Mouse (Mus musculus) hindbrain, embryonic 14.5 days (tissue): ENCODE results near the gene Ass1. TPM values are rescaled to one million over a fixed set of nuclear protein-coding genes. Genes with fewer than 3 reads are reported as not detected.

Experiments used
- ATAC-seq: fragments of 200-750 bp; cut with Nextera tagmentation; 2 replicates; pipeline ENCODE4 v1.8.0; 2017; ENCODE audit warnings: moderate number of reproducible peaks, mild to moderate bottlenecking, moderate TSS enrichment, moderate library complexity; ENCODE audit not compliant: low FRiP score
- DNase-seq: peaks from one replicate; pipeline ENCODE4 v3.0.0-alpha.2; 2015; ENCODE audit warnings: low spot score
- H3K27ac ChIP-seq: fragments of 300-500 bp; sonication (generic); 2 replicates; pipeline ENCODE4 v1.5.1; 2014; ENCODE audit warnings: mild to moderate bottlenecking, moderate library complexity
- H3K27me3 ChIP-seq: fragments of 300-500 bp; sonication (generic); 2 replicates; pipeline ENCODE4 v1.6.1; 2014; ENCODE audit warnings: mild to moderate bottlenecking, low read length, mixed read lengths; ENCODE audit not compliant: control insufficient read depth, insufficient read depth
- H3K36me3 ChIP-seq: fragments of 300-500 bp; sonication (generic); replicated peaks from 2 replicates; pipeline ENCODE4 v1.6.1; 2014; ENCODE audit not compliant: control insufficient read depth, insufficient read depth
- H3K4me1 ChIP-seq: fragments of 300-500 bp; sonication (generic); replicated peaks from 2 replicates; pipeline ENCODE4 v1.6.1; 2014; ENCODE audit warnings: antibody characterized with exemption, low read length, mixed read lengths; ENCODE audit not compliant: control insufficient read depth, insufficient read depth
- H3K4me2 ChIP-seq: fragments of 300-500 bp; sonication (generic); replicated peaks from 2 replicates; pipeline ENCODE4 v1.6.1; 2014; ENCODE audit warnings: mild to moderate bottlenecking, moderate library complexity
- H3K4me3 ChIP-seq: fragments of 300-500 bp; sonication (generic); replicated peaks from 2 replicates; pipeline ENCODE4 v1.5.1; 2014; ENCODE audit warnings: mild to moderate bottlenecking, low read length
- H3K9ac ChIP-seq: fragments of 300-500 bp; sonication (generic); 2 replicates; pipeline ENCODE4 v1.6.1; 2014
- H3K9me3 ChIP-seq: fragments of 300-500 bp; sonication (generic); 2 replicates; pipeline ENCODE4 v1.6.1; 2016; ENCODE audit warnings: low read length; ENCODE audit not compliant: control insufficient read depth
- WGBS: fragments of 180-500 bp; shearing (Covaris S2); extraction: QIAGEN DNeasy Blood & Tissue Kit; methylation state at CpG from one replicate; pipeline ENCODE4 v1.1.7; 2014; 5-methylcytosine and 5-hydroxymethylcytosine counted together
- polyA plus RNA-seq: library from polyadenylated mRNA; unstranded; fragments of >200 nt; fragmentation: Nextera tagmentation; extraction: Ambion mirVana; gene quantifications from 2 replicates; pipeline ENCODE4 v1.2.1, GENCODE M21; 2014

The Ass1 gene
- polyA plus RNA-seq, 1 experiment from 2014 or later = 6.1 TPM

DNA sequence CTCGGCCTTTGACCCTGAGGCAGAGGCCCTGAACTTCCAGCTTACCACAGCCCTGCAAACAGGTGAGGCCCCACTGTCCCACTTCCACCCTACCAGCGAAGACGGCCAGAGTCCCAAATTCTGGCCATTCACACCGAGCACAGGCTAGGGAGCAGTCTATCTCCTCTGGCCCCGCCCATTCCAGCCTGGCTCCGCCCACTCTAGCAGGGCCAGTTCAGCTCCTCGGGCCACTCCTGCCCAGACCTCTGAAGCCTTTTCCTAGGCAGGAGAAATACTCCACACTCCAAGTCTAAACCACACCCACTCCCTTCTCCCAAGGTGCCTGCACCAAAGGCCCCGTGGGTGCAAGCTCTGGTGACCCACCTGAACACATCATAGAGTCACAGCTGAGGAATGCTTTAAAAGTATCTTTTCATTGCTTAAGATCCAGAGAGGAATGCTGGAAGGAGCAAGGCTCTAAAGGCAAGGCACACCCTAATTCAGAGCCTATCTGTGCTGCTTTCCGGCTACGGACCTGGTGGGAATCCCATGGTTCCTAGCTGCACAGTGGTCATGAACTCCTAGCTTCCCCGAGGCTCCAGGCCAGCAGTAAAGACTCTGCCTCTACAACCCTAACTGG lies 16.3 kb upstream of the Ass1 start:
- ATAC-seq (no peak), DNase-seq (no peak)
- no peaks in the 10 kb centered on the region for H3K36me3 ChIP-seq
- H3K4me1 ChIP-seq = peaks cover 17% of the 10 kb centered on the region
- peaks cover 19% of the 10 kb centered on the region for H3K27me3 ChIP-seq
- no peak overlapping the region for H3K4me3 ChIP-seq
- no peak overlapping the region for H3K4me2 ChIP-seq
- H3K9ac ChIP-seq = no peak overlapping the region
- 44% methylated on average over 11 of the region's 11 CpGs for WGBS
- H3K9me3 ChIP-seq = no peaks in the 10 kb centered on the region
- no peak overlapping the region for H3K27ac ChIP-seq

DNA sequence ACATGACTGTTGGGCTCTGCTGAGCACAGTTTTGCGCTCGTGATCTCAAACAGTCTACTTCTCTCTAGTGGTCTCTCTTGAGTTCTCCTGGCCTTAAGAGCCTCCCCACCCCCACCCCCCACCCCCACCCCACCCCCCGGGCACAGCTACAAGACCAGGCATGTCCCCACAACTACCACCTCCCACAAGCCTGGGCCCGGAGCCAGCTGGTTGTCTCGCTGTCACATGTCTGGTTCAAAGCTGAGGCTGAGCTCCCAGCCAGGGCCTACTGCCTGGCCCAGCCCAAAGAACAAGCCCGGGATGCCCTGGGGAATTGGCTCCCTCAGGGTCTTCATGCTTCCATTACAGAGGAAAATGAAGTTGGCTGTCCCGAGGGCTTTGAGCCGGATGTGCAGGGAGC lies 15.7 kb upstream of the Ass1 start:
- Histone ChIP-seq H3K4me1 (peaks cover 12% of the 10 kb centered on the region), H3K27ac (no peak overlapping the region), H3K9me3 (no peaks in the 10 kb centered on the region), H3K36me3 (no peaks in the 10 kb centered on the region), H3K4me2 (no peak overlapping the region), H3K27me3 (peaks cover 24% of the 10 kb centered on the region), H3K4me3 (no peak overlapping the region), H3K9ac (no peak overlapping the region)
- DNase-seq (no peak), ATAC-seq (no peak)
- 58% methylated on average over 8 of the region's 8 CpGs for WGBS

DNA sequence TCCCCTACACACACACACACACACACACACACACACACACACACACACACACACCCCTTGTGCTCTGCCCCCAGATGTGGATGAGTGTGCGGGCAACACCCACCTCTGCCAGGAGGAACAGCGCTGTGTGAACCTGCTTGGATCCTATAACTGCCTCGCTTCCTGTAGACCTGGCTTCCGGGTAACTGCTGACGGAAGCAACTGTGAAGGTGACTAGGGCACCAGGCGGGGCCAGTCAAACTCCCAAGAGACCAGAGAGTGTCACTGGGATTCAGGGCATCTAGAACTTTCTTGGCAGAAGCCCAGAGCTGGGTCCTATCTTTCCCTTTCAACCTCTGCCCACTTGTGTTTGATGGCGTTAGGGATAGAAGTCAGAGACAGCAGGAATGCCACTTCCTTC lies 14.6 kb upstream of the Ass1 start:
- Histone ChIP-seq H3K4me2 (no peak overlapping the region), H3K27me3 (peaks cover 36% of the 10 kb centered on the region), H3K4me3 (no peak overlapping the region), H3K36me3 (no peaks in the 10 kb centered on the region), H3K27ac (no peak overlapping the region), H3K9me3 (no peaks in the 10 kb centered on the region), H3K9ac (no peak overlapping the region), H3K4me1 (0 out of 2 replicates have a peak, but pooled peaks cover under 1% of the 10 kb centered on the region)
- DNase-seq (no peak), ATAC-seq (no peak)
- 86% methylated on average over 7 of the region's 7 CpGs for WGBS

DNA sequence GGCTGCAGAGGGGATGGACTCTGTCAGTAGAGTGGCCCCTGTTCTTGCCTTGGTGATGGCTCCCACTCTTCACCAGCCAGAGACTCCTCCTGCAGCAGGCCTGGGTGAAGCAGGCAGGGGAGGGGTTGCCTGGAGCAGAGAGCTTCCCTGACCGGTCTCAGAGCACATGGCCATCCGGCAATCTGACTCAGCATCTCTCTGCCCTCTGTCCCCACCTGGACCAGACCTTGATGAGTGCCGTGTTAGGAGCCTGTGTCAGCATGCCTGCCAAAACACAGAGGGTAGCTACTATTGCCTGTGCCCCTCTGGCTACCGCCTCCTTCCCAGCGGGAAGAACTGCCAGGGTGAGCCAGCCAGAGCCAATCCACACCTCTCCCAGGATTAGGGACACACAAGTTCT lies 11.5 kb upstream of the Ass1 start:
- Histone ChIP-seq H3K36me3 (no peaks in the 10 kb centered on the region), H3K4me3 (no peak overlapping the region), H3K27ac (no peak overlapping the region), H3K4me1 (no peaks in the 10 kb centered on the region), H3K27me3 (peaks cover 57% of the 10 kb centered on the region), H3K9ac (no peak overlapping the region), H3K9me3 (no peaks in the 10 kb centered on the region), H3K4me2 (no peak overlapping the region)
- DNase-seq = no peak
- ATAC-seq = no peak
- WGBS = 62% methylated on average over 5 of the region's 5 CpGs

DNA sequence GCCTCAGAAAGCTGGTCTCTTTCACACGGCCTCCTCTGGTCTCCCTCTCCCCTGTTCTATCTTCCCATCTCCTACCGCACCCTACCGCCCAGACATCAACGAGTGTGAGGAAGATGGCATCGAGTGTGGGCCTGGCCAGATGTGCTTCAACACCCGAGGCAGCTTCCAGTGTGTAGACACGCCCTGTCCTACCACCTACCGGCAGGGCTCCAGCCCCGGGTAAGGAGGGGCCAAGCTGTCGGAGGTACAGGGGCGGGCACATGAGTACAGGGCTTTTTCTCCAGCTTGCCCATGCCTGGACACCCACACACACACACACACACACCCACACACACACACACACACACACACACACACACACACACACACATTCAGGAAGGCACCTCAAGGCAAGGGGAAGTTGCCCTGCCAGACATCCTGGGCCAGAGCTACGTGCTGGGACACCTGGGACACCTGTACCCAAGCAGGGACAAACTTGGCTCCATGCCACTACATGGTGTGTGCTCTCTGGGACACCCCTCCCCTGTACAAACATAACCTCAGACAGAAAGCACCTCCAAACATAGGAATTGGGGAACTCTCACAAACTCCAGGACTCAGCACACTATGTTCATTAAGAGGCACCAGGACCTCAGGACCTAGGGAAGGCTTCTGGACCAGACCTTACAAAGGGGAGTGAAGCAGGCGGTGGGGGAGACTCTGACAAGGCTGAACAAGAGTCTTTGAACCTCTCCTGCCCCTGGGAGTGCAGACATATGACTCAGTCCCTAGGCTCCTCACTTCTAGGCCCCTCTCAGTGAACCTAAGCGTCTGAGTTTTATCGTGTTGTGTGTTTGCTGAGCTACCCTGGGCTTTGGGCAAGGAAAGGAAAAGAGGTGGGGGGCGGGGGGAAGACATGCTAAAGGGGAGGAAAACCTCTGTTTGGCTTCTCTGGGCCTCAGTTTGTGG lies 10.7 kb upstream of the Ass1 start:
- 40% methylated on average over 16 of the region's 16 CpGs for WGBS
- DNase-seq = no peak
- Histone ChIP-seq H3K9ac (no peak overlapping the region), H3K4me1 (no peaks in the 10 kb centered on the region), H3K4me3 (peak overlapping the region; percentile 38), H3K9me3 (no peaks in the 10 kb centered on the region), H3K27me3 (peaks cover 60% of the 10 kb centered on the region), H3K36me3 (no peaks in the 10 kb centered on the region), H3K4me2 (peak overlapping the region; percentile 72), H3K27ac (no peak overlapping the region)
- no peak for ATAC-seq

DNA sequence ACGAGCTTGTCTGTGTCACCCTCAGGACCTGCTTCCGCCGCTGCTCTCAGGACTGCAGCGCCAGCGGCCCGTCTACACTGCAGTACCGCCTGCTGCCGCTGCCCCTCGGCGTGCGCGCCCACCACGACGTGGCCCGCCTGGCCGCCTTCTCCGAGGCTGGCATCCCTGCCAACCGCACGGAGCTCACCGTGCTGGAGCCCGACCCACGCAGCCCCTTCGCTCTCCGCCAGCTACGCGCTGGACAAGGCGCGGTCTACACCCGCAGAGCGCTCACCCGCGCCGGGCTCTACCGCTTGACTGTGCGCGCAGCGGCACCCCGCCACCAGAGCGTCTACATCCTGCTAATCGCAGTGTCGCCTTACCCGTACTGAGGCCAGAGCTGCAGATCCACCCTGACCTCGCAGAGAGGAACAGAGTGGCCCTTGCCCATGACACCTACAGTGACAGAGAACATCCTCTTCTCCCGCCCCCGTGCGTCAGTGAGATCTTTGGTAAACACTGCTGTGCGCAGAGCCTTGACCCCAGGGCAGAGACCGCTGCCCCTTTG lies 9.9 kb upstream of the Ass1 start:
- Histone ChIP-seq H3K36me3 (no peaks in the 10 kb centered on the region), H3K9me3 (no peaks in the 10 kb centered on the region), H3K27me3 (peaks cover 63% of the 10 kb centered on the region), H3K4me3 (peak overlapping the region; percentile 38), H3K9ac (peak overlapping the region; percentile 57), H3K4me1 (no peaks in the 10 kb centered on the region), H3K27ac (no peak overlapping the region), H3K4me2 (peak overlapping the region; percentile 72)
- under 1% methylated on average over 48 of the region's 48 CpGs for WGBS
- DNase-seq (peak; percentile 52), ATAC-seq (peak; percentile 47; the same call in 1 of the 2 replicates)

DNA sequence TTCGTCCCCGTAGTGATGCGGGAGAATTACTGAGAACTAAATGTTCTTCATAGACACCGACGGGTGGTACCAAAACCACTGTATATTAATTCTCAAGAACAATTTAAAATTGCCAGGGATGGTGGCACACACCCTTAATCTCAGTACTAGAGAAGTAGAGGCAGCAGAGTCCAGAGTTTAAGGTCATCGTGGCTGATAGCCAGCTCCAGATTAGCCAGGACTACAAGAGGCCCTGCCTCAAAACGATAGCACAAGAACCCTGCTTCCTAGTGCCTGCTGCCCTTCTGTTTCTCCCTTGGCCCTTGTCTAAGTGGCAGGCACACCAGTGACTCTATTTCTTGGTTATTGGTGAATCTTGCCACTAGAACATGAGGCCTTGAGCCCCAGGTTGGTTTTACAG lies 9.1 kb upstream of the Ass1 start:
- Histone ChIP-seq H3K27ac (no peak overlapping the region), H3K27me3 (peaks cover 63% of the 10 kb centered on the region), H3K4me3 (no peak overlapping the region), H3K4me2 (no peak overlapping the region), H3K9ac (no peak overlapping the region), H3K36me3 (no peaks in the 10 kb centered on the region), H3K9me3 (no peaks in the 10 kb centered on the region), H3K4me1 (no peaks in the 10 kb centered on the region)
- DNase-seq = no peak
- WGBS = 74% methylated on average over 7 of the region's 7 CpGs
- no peak for ATAC-seq

DNA sequence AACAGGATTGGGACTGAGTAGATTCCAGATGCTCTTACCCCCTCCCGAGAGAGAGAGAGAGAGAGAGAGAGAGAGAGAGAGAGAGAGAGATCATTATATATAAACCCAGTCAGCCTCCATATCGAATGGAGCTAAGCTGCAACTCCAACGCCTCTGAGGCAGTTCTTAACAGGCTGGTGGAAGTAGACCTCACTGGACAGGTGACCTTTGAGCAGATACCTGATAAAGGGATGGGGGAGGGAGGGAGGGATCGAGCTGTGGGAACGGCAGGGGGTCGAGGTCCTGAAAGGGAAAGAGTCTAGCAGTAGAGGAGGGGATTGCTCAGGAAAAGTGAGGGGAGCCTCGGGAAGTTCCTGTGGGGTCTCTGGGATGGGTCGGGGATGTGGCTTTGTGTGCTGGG lies 8.0 kb upstream of the Ass1 start:
- no peaks in the 10 kb centered on the region for H3K36me3 ChIP-seq
- H3K27ac ChIP-seq = no peak overlapping the region
- no peaks in the 10 kb centered on the region for H3K4me1 ChIP-seq
- H3K4me3 ChIP-seq = no peak overlapping the region
- H3K9ac ChIP-seq = no peak overlapping the region
- 41% methylated on average over 8 of the region's 8 CpGs for WGBS
- H3K4me2 ChIP-seq = no peak overlapping the region
- H3K27me3 ChIP-seq = peaks cover 60% of the 10 kb centered on the region
- no peak for DNase-seq
- no peak for ATAC-seq
- no peaks in the 10 kb centered on the region for H3K9me3 ChIP-seq

DNA sequence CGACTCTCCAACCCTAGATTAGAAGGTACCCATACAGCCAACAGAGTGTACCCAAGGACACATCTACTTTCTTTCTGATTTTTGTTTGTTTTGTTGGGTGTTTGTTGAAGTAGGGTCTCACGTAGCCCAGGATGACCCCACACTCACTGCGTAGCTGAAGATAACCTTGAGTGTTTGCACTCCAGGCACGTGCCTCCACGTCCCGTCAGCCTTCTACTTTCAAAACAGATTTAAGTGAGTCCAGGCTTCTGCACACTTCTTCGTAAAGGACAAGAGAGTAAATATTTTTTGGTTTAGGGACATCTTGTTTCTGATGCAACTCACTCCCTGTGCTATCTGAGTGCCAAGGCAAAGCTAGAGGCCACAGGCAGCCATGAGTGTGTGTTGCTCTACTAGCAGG lies 6.8 kb upstream of the Ass1 start:
- Histone ChIP-seq H3K4me3 (no peak overlapping the region), H3K27ac (no peak overlapping the region), H3K4me2 (no peak overlapping the region)

More for the DNA sequence above, 6.8 kb upstream of the Ass1 start:
- no peaks in the 10 kb centered on the region for H3K36me3 ChIP-seq
- H3K9me3 ChIP-seq = no peaks in the 10 kb centered on the region
- ATAC-seq (no peak), DNase-seq (no peak)
- no peak overlapping the region for H3K9ac ChIP-seq
- 91% methylated on average over 7 of the region's 7 CpGs for WGBS
- H3K4me1 ChIP-seq = no peaks in the 10 kb centered on the region
- H3K27me3 ChIP-seq = peaks cover 49% of the 10 kb centered on the region
